Mouse (Mus musculus) testis, adult 2 months (tissue): ENCODE results near the gene Cldn15. TPM values are rescaled to one million over a fixed set of nuclear protein-coding genes. Genes with fewer than 3 reads are reported as not detected.
"Not testable (repeated sequence)": the region's sequence is repeated elsewhere in the genome, so short reads cannot be mapped to it uniquely, and the experiment has no call there.

Source experiments
- H3K27ac ChIP-seq: fragments of 200-500 bp; 2 replicates; pipeline ENCODE4 v1.5.1; 2012; ENCODE audit warnings: low read depth, low read length; ENCODE audit not compliant: control insufficient read depth, insufficient read depth
- H3K27me3 ChIP-seq: fragments of 200-500 bp; 2 replicates; pipeline ENCODE4 v1.6.1; 2012; ENCODE audit warnings: mild to moderate bottlenecking, low read length, moderate library complexity; ENCODE audit not compliant: control insufficient read depth, insufficient read depth
- H3K36me3 ChIP-seq: fragments of 200-500 bp; 2 replicates; pipeline ENCODE4 v1.6.1; 2012; ENCODE audit warnings: mild to moderate bottlenecking, low read length; ENCODE audit not compliant: control insufficient read depth, insufficient read depth
- H3K4me1 ChIP-seq: fragments of 200-500 bp; 2 replicates; pipeline ENCODE4 v1.6.1; 2012; ENCODE audit warnings: low read length; ENCODE audit not compliant: control insufficient read depth, insufficient read depth
- H3K4me3 ChIP-seq: fragments of 200-500 bp; 2 replicates; pipeline ENCODE4 v1.5.1; 2012; ENCODE audit warnings: low read depth, mild to moderate bottlenecking, low read length, moderate library complexity, mixed read lengths; ENCODE audit not compliant: control insufficient read depth
- CTCF ChIP-seq: fragments of 200-500 bp; IDR thresholded peaks from 2 replicates; pipeline ENCODE4 v1.5.1; 2012; ENCODE audit warnings: low read depth, mild to moderate bottlenecking, inconsistent platforms, low read length, moderate library complexity; ENCODE audit not compliant: control insufficient read depth, insufficient read depth, insufficient replicate concordance
- POLR2A ChIP-seq: fragments of 200-500 bp; IDR thresholded peaks from 2 replicates; pipeline ENCODE4 v1.6.1; 2012; ENCODE audit warnings: low read depth, mild to moderate bottlenecking, inconsistent platforms, low read length, moderate library complexity; ENCODE audit not compliant: control insufficient read depth
- polyA plus RNA-seq: library from polyadenylated mRNA; depleted of rRNA; stranded (reverse); fragments of >200 nt; gene quantifications from 2 replicates; pipeline ENCODE4 v1.2.3, GENCODE M21; 2012

Gene Cldn15
- polyA plus RNA-seq, 1 experiment, result 0.25 TPM

- H3K27me3 ChIP-seq, result no peaks in the 10 kb centered on the region
- TF ChIP-seq POLR2A (no peak), CTCF (peak; percentile 94; the same call in 1 of the 2 replicates)
- H3K4me1 ChIP-seq, result peaks cover 8% of the 10 kb centered on the region
- H3K27ac ChIP-seq, result no peak overlapping the region
- H3K36me3 ChIP-seq, result no peaks in the 10 kb centered on the region; the same call in 1 of the 2 replicates
- H3K4me3 ChIP-seq, result no peak overlapping the region
Measured at GRCm38 (mm10) chr5:136939284-136939683, 27.1 kb upstream of the Cldn15 start.

- H3K27me3 ChIP-seq, H3K27ac ChIP-seq, H3K4me3 ChIP-seq, H3K36me3 ChIP-seq, H3K4me1 ChIP-seq: not testable (repeated sequence)
Measured at GRCm38 (mm10) chr5:136940029-136940428, 26.4 kb upstream of the Cldn15 start.

GRCm38 (mm10) chr5:136940845-136941560, 25.4 kb upstream of the Cldn15 start:
- no peak overlapping the region for H3K4me3 ChIP-seq
- H3K27ac ChIP-seq, result no peak overlapping the region
- H3K27me3 ChIP-seq, result no peaks in the 10 kb centered on the region
- peaks cover 8% of the 10 kb centered on the region for H3K4me1 ChIP-seq
- H3K36me3 ChIP-seq, result no peaks in the 10 kb centered on the region; the same call in 1 of the 2 replicates
- TF ChIP-seq CTCF, result no peak
- no peak for TF ChIP-seq POLR2A

GRCm38 (mm10) chr5:136942781-136943180, 23.6 kb upstream of the Cldn15 start:
- no peak for TF ChIP-seq POLR2A
- H3K4me3 ChIP-seq, result no peak overlapping the region
- peaks cover 5% of the 10 kb centered on the region for H3K4me1 ChIP-seq
- H3K27me3 ChIP-seq, result no peaks in the 10 kb centered on the region
- no peaks in the 10 kb centered on the region; the same call in 1 of the 2 replicates for H3K36me3 ChIP-seq
- no peak overlapping the region for H3K27ac ChIP-seq

GRCm38 (mm10) chr5:136943382-136943781, 23.0 kb upstream of the Cldn15 start:
- TF ChIP-seq POLR2A, result no peak
- TF ChIP-seq CTCF, result no peak
- no peak overlapping the region for H3K27ac ChIP-seq
- no peaks in the 10 kb centered on the region for H3K27me3 ChIP-seq
- peaks cover 2% of the 10 kb centered on the region; the same call in 1 of the 2 replicates for H3K4me1 ChIP-seq
- no peak overlapping the region for H3K4me3 ChIP-seq
- no peaks in the 10 kb centered on the region; the same call in 1 of the 2 replicates for H3K36me3 ChIP-seq

GRCm38 (mm10) chr5:136945084-136945483, 21.3 kb upstream of the Cldn15 start:
- Histone ChIP-seq H3K36me3 (no peaks in the 10 kb centered on the region; the same call in 1 of the 2 replicates), H3K4me1 (peaks cover 2% of the 10 kb centered on the region; the same call in 1 of the 2 replicates), H3K4me3 (no peak overlapping the region), H3K27ac (no peak overlapping the region), H3K27me3 (no peaks in the 10 kb centered on the region)
- no peak for TF ChIP-seq POLR2A

GRCm38 (mm10) chr5:136947874-136948273, 18.5 kb upstream of the Cldn15 start:
- TF ChIP-seq POLR2A (no peak), CTCF (no peak)
- Histone ChIP-seq H3K36me3 (no peaks in the 10 kb centered on the region), H3K27me3 (no peaks in the 10 kb centered on the region), H3K4me3 (no peak overlapping the region), H3K27ac (no peak overlapping the region), H3K4me1 (peaks cover 2% of the 10 kb centered on the region; the same call in 1 of the 2 replicates)

GRCm38 (mm10) chr5:136949551-136950336, 16.7 kb upstream of the Cldn15 start:
- not testable (repeated sequence) for H3K4me3 ChIP-seq, H3K36me3 ChIP-seq, H3K27ac ChIP-seq, H3K4me1 ChIP-seq, H3K27me3 ChIP-seq
